Mouse (Mus musculus): Measurements from ENCODE around the gene Npb. TPM values are rescaled to one million over a fixed set of nuclear protein-coding genes. Genes with fewer than 3 reads are reported as not detected.

Gene Npb
- polyA plus RNA-seq, 1 experiment from 2014 or later: 2.7 TPM

DNA sequence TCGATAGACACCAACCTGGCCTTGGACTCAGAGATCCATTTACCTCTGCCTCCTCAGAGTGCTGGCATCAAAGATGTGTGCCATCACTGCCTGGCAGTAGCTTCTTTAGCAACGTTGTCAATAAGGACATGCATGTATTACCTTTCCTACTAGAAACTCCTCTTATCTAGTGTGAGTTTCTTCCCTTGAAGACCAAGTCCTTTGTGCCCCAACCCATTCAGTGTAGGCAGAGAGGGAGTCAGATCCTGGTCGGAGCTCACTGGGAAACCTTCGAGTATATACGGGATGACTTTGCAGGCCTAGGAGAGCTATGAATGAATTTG is 34.0 kb upstream of the Npb start:
- H3K4me3 ChIP-seq (replicated peaks): peak overlapping the region; percentile 96
- no peaks in the 10 kb centered on the region for H3K27me3 ChIP-seq (replicated peaks)
- peak overlapping the region; percentile 24; the same call in 1 of the 2 replicates for H3K27ac ChIP-seq
- H3K4me2 ChIP-seq (replicated peaks): peak overlapping the region; percentile 68
- peaks cover 32% of the 10 kb centered on the region for H3K36me3 ChIP-seq
- 36% methylated on average over 5 of the region's 5 CpGs for WGBS
- no peaks in the 10 kb centered on the region for H3K9me3 ChIP-seq
- H3K4me1 ChIP-seq (replicated peaks): peaks cover 47% of the 10 kb centered on the region
- H3K9ac ChIP-seq: peak overlapping the region; percentile 78
- ATAC-seq: no peak

DNA sequence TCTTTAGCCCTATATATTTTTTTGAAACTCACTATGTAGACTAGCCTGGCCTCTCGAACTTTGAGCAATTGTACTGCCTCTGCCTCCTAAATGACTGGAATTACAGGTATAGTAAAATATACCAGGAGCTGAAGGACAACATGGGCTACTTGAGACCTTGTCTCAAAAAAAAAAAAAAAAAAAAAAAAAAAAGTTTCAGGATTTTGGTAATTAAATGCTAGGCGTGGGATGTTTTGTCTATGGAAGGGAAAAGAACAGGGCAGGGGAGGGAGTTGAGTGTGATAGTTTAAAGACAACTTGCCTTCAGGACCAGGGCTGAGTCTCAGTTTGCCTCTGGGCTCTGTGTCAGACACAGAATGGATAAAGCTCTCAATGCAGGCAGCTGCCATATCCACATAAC is 33.2 kb upstream of the Npb start:
- no peak overlapping the region for H3K4me3 ChIP-seq (replicated peaks)
- peaks cover 53% of the 10 kb centered on the region for H3K4me1 ChIP-seq (replicated peaks)
- H3K4me2 ChIP-seq (replicated peaks): no peak overlapping the region
- H3K9ac ChIP-seq: no peak overlapping the region; the same call in 1 of the 2 replicates
- peaks cover 30% of the 10 kb centered on the region for H3K36me3 ChIP-seq
- ATAC-seq: no peak
- no peak overlapping the region for H3K27ac ChIP-seq
- WGBS: 74% methylated on average over 2 of the region's 2 CpGs
- H3K9me3 ChIP-seq: no peaks in the 10 kb centered on the region
- H3K27me3 ChIP-seq (replicated peaks): no peaks in the 10 kb centered on the region

DNA sequence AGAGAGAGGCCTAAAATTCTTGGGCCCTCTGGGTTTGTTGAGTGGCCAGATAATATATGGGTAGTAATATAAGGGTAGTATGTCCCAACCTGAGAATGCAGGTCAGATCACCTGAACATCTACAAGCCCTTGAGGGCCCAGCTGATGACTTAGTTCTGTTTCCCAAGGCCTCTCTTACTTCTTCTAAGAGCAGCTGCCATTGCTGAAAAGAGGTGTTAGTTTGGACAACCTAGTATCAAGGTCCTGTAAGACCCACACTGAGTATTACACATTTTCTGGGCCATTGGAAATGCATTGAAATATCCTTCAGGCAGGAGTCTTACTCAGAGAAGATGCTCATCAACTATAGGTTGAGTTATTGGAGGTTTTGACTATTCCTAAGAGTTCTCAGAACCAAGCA is 32.3 kb upstream of the Npb start:
- Histone ChIP-seq H3K4me3 (replicated peaks) (no peak overlapping the region), H3K4me1 (replicated peaks) (peaks cover 52% of the 10 kb centered on the region), H3K9ac (no peak overlapping the region), H3K36me3 (peaks cover 22% of the 10 kb centered on the region), H3K27me3 (replicated peaks) (no peaks in the 10 kb centered on the region), H3K27ac (peak overlapping the region; percentile 68), H3K9me3 (no peaks in the 10 kb centered on the region), H3K4me2 (replicated peaks) (0 out of 2 replicates have a peak overlapping the region, but pooled peaks have one; percentile 12)
- no peak for ATAC-seq

DNA sequence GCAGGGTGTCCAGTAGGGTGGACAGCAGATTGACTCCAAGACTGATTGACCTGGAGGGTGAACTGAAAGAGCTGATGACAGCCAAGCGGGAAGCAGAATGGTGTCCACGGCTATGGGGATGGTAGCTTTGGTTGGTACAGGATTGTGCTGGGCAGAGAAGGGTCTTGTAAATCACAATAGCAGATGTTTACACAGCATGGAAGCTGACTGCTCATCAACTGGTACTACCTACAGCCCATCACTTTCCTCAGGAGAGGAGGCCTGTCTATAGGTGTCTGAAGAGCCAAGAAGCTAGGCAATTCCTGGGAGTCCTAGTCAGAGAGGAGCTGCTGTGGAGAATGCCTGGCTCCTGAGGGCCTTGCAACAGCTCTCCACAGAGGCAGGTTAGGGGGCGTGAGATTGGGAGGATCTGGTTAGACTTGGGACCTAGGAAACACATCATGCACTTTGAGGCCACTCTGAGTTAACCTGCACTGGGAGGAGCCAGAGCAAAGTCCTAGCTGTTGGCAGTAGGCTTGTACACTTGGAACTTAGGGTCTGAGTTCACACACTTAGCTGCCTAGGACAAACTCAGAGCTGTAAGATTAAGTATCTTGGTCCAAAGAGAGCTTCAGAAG is 31.8 kb upstream of the Npb start:
- Histone ChIP-seq H3K4me1 (replicated peaks) (peaks cover 47% of the 10 kb centered on the region), H3K4me3 (replicated peaks) (no peak overlapping the region), H3K27me3 (replicated peaks) (no peaks in the 10 kb centered on the region), H3K9me3 (no peaks in the 10 kb centered on the region), H3K4me2 (replicated peaks) (peak overlapping the region; percentile 42), H3K36me3 (peaks cover 18% of the 10 kb centered on the region), H3K27ac (peak overlapping the region; percentile 82), H3K9ac (0 out of 2 replicates have a peak overlapping the region, but pooled peaks have one; percentile 14)
- peak; percentile 4 for ATAC-seq
- 70% methylated on average over 3 of the region's 3 CpGs for WGBS

DNA sequence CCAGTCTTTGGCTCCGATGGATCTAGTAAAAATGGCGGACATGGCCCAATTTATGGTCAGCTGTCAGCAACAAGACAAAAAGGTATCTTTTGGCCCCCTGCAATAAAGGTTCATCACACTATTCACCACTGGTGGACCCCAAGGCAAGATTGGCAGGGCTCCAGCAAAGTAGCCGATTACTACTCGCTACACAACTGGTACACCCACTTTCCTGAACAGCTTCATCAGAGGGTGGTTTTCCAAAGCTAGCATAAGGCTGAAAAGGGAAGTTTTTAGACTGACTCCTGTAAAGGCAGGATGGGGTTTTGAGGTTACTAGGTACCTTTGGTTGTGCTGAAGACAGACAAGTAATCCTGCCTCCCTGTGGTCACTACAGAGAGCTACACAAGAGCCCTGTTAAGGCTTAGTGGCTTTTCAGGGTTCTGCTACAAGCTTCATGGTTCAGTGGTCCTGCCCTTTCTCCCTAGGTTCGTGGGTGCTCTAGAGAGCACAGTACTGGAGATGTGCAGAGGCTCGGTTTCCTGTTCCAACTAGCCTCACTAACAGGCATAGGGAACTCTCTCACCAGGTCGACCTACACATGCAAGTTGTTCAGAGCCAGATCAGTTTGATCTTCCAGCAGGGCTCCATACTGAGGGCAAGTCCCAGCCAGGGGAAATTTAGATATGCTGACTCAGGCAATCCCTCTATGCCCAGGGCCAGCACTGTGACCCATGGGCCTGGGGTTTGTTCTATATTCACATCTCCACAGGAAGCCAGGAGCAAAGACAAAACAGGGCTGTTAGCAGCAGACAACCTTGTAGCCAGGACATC is 30.9 kb upstream of the Npb start:
- Histone ChIP-seq H3K27ac (peak overlapping the region; percentile 82), H3K9me3 (no peaks in the 10 kb centered on the region), H3K4me3 (replicated peaks) (no peak overlapping the region), H3K4me1 (replicated peaks) (peaks cover 43% of the 10 kb centered on the region), H3K9ac (0 out of 2 replicates have a peak overlapping the region, but pooled peaks have one; percentile 14), H3K36me3 (peaks cover 18% of the 10 kb centered on the region), H3K27me3 (replicated peaks) (no peaks in the 10 kb centered on the region), H3K4me2 (replicated peaks) (peak overlapping the region; percentile 42)
- WGBS: 86% methylated on average over 7 of the region's 7 CpGs
- ATAC-seq: no peak

DNA sequence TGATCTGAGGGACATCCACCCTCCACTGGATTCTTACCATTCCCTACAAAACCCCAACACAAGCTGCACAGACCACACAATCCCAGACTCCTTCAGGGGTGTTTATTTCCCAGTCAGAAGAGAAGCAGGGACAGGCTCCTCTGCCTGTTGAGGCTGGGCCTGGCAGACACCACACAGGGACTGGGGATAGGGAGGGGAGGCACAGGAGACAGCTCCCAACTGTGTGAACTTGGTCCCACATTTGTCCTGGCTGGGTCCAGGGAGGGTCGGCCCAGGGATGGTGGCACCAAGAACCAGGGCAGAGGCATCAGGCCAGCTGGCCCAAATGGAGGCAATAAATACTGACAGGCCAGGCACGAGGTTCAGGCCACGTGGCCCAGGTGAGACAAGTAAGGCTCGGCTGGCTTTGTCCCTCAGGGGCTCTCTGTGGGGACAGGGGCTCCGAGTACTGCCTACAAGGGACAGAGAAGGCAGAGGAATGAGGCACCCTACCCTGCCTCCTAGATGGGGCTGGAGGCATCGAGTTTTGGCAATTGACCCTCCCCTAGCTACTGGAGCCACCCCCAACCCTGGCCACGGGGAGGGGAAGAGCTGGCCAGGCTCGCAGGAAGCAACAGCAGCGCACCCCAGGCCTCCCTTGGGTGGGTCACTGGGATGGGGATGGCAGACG is 30.1 kb upstream of the Npb start:
- Histone ChIP-seq H3K9me3 (no peaks in the 10 kb centered on the region), H3K36me3 (peaks cover 18% of the 10 kb centered on the region), H3K4me3 (replicated peaks) (no peak overlapping the region), H3K27me3 (replicated peaks) (no peaks in the 10 kb centered on the region), H3K9ac (peak overlapping the region; percentile 5; the same call in 1 of the 2 replicates), H3K27ac (no peak overlapping the region; the same call in 1 of the 2 replicates), H3K4me1 (replicated peaks) (peaks cover 43% of the 10 kb centered on the region), H3K4me2 (replicated peaks) (no peak overlapping the region)
- ATAC-seq: no peak
- WGBS: 82% methylated on average over 10 of the region's 10 CpGs

GRCm38 (mm10) chr11:120578694-120579243 is 29.5 kb upstream of the Npb start:
- no peaks in the 10 kb centered on the region for H3K9me3 ChIP-seq
- peaks cover 43% of the 10 kb centered on the region for H3K4me1 ChIP-seq (replicated peaks)
- 79% methylated on average over 11 of the region's 11 CpGs for WGBS
- H3K4me2 ChIP-seq (replicated peaks): no peak overlapping the region
- no peak for ATAC-seq
- H3K9ac ChIP-seq: no peak overlapping the region; the same call in 1 of the 2 replicates
- H3K27ac ChIP-seq: no peak overlapping the region; the same call in 1 of the 2 replicates
- no peaks in the 10 kb centered on the region for H3K27me3 ChIP-seq (replicated peaks)
- H3K4me3 ChIP-seq (replicated peaks): no peak overlapping the region
- peaks cover 19% of the 10 kb centered on the region for H3K36me3 ChIP-seq

- H3K36me3 ChIP-seq: peaks cover 23% of the 10 kb centered on the region
- H3K4me3 ChIP-seq (replicated peaks): peak overlapping the region; percentile 81
- H3K4me1 ChIP-seq (replicated peaks): peaks cover 39% of the 10 kb centered on the region
- peak overlapping the region; percentile 95; the same call in 1 of the 2 replicates for H3K9ac ChIP-seq
- WGBS: 50% methylated on average over 15 of the region's 15 CpGs
- H3K4me2 ChIP-seq (replicated peaks): peak overlapping the region; percentile 93
- no peak for ATAC-seq
- no peaks in the 10 kb centered on the region for H3K27me3 ChIP-seq (replicated peaks)
- H3K27ac ChIP-seq: peak overlapping the region; percentile 75; the same call in 1 of the 2 replicates
- no peaks in the 10 kb centered on the region for H3K9me3 ChIP-seq
Observed at GRCm38 (mm10) chr11:120579316-120580107, 28.8 kb upstream of the Npb start.

GRCm38 (mm10) chr11:120580190-120580589 is 28.1 kb upstream of the Npb start:
- WGBS: 52% methylated on average over 7 of the region's 7 CpGs

GRCm38 (mm10) chr11:120580871-120581331 is 27.4 kb upstream of the Npb start:
- peak overlapping the region; percentile 81 for H3K4me3 ChIP-seq (replicated peaks)
- ATAC-seq: peak; percentile 64
- H3K9ac ChIP-seq: peak overlapping the region; percentile 95
- H3K4me2 ChIP-seq (replicated peaks): peak overlapping the region; percentile 93
- H3K4me1 ChIP-seq (replicated peaks): peaks cover 38% of the 10 kb centered on the region
- peak overlapping the region; percentile 75 for H3K27ac ChIP-seq
- H3K27me3 ChIP-seq (replicated peaks): no peaks in the 10 kb centered on the region
- H3K9me3 ChIP-seq: no peaks in the 10 kb centered on the region
- H3K36me3 ChIP-seq: peaks cover 24% of the 10 kb centered on the region
- 2% methylated on average over 37 of the region's 44 CpGs for WGBS

More at GRCm38 (mm10) chr11:120580190-120580589, 28.1 kb upstream of the Npb start:
- no peaks in the 10 kb centered on the region for H3K9me3 ChIP-seq
- no peaks in the 10 kb centered on the region for H3K27me3 ChIP-seq (replicated peaks)
- H3K9ac ChIP-seq: peak overlapping the region; percentile 95
- peaks cover 23% of the 10 kb centered on the region for H3K36me3 ChIP-seq
- H3K4me2 ChIP-seq (replicated peaks): peak overlapping the region; percentile 93
- peak overlapping the region; percentile 75 for H3K27ac ChIP-seq
- peaks cover 38% of the 10 kb centered on the region for H3K4me1 ChIP-seq (replicated peaks)
- peak overlapping the region; percentile 81 for H3K4me3 ChIP-seq (replicated peaks)
- ATAC-seq: 0 out of 2 replicates have a peak, but pooled peaks have one; percentile 16

DNA sequence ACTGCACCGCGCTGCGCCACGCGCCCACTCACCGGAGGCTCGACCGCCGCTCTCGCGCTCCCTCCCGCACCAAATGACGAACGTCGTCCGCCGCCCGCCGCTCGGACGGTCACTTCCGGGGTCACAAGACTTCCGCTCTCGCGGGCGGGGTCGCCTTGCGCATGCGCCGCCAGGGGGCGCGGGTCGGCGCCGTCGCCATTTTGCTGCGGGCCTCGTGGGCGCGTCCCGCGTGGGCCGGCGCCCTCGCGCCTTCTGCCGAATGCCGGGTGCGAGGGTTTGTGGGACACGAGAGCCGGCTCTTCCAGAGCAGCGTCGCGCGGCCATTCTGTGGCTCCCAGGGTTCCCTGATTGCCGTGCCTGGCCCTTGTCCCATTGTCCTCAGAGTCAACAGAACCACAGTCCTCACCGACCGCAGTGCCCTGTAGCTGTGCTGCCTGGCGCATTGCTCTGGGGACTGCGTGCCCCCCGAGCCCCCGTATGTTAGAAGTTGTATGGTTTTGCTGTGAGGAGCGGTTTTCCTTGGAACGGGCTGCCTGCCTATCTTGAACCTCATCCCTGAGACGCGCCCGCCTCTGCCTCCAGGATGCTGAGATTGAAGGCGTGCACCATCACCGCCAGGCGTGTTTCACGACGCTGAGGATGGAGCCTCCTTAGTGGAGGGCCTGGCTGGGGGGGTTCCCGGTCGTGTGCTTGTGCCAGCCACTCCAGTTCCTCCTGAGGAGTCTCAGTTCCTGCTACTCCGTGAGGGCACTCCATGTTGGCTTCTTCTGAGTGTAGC is 26.6 kb upstream of the Npb start, which contains the start of gene Arhgdia:
Gene Arhgdia, minus strand, starts transcription at position 135 of the 778 bp plus-strand sequence.
- WGBS: 3% methylated on average over 75 of the region's 75 CpGs
- H3K9me3 ChIP-seq: no peaks in the 10 kb centered on the region
- ATAC-seq: peak; percentile 68

More for the DNA sequence above, 26.6 kb upstream of the Npb start, which contains the start of gene Arhgdia:
- peak within 1 kb of the TSS; percentile 81 for H3K4me3 ChIP-seq (replicated peaks)
- H3K27ac ChIP-seq: peak within 1 kb of the TSS; percentile 75
- peaks cover 27% of the 10 kb centered on the region for H3K36me3 ChIP-seq
- H3K4me2 ChIP-seq (replicated peaks): peak within 1 kb of the TSS; percentile 93
- H3K27me3 ChIP-seq (replicated peaks): no peaks in the 10 kb centered on the region
- H3K4me1 ChIP-seq (replicated peaks): peaks cover 34% of the 10 kb centered on the region
- H3K9ac ChIP-seq: peak within 1 kb of the TSS; percentile 95

All from intestine, embryonic 15.5 days (tissue).